Mouse (Mus musculus) embryonic facial prominence, embryonic 15.5 days (tissue): ENCODE results near the gene Usp49. TPM values are rescaled to one million over a fixed set of nuclear protein-coding genes. Genes with fewer than 3 reads are reported as not detected.
A peak's percentile ranks its signal among the peaks of the same experiment; 100 is the strongest.
"Not testable (repeated sequence)": the region's sequence is repeated elsewhere in the genome, so short reads cannot be mapped to it uniquely, and the experiment has no call there.

Experiments
- ATAC-seq: fragments of 200-750 bp; cut with Nextera tagmentation; 2 replicates; pipeline ENCODE4 v1.8.0; 2017; ENCODE audit warnings: low read depth, moderate TSS enrichment; ENCODE audit not compliant: insufficient number of reproducible peaks, low FRiP score, low TSS enrichment
- H3K27ac ChIP-seq: fragments of 300-500 bp; sonication (generic); replicated peaks from 2 replicates; pipeline ENCODE4 v1.5.1; 2015; ENCODE audit warnings: mild to moderate bottlenecking, inconsistent platforms
- H3K27me3 ChIP-seq: fragments of 300-500 bp; sonication (generic); 2 replicates; pipeline ENCODE4 v1.6.1; 2015; ENCODE audit warnings: inconsistent platforms
- H3K36me3 ChIP-seq: fragments of 300-500 bp; sonication (generic); 2 replicates; pipeline ENCODE4 v1.6.1; 2015; ENCODE audit warnings: mild to moderate bottlenecking, inconsistent platforms
- H3K4me1 ChIP-seq: fragments of 300-500 bp; sonication (generic); 2 replicates; pipeline ENCODE4 v1.6.1; 2015; ENCODE audit warnings: inconsistent platforms
- H3K4me2 ChIP-seq: fragments of 300-500 bp; sonication (generic); replicated peaks from 2 replicates; pipeline ENCODE4 v1.6.1; 2015; ENCODE audit warnings: mild to moderate bottlenecking, inconsistent platforms
- H3K4me3 ChIP-seq: fragments of 300-500 bp; sonication (generic); replicated peaks from 2 replicates; pipeline ENCODE4 v1.5.1; 2015; ENCODE audit warnings: mild to moderate bottlenecking, inconsistent platforms
- H3K9ac ChIP-seq: fragments of 300-500 bp; sonication (generic); 2 replicates; pipeline ENCODE4 v1.6.1; 2015; ENCODE audit warnings: inconsistent platforms
- H3K9me3 ChIP-seq: fragments of 300-500 bp; sonication (generic); replicated peaks from 2 replicates; pipeline ENCODE4 v1.6.1; 2016; ENCODE audit warnings: inconsistent platforms
- WGBS: fragments of 180-500 bp; shearing (Covaris S2); methylation state at CpG from one replicate; pipeline ENCODE4 v1.1.7; 2015; 5-methylcytosine and 5-hydroxymethylcytosine counted together
- polyA plus RNA-seq: library from polyadenylated mRNA; unstranded; fragments of >200 nt; fragmentation: Nextera tagmentation; extraction: Ambion mirVana; gene quantifications from 2 replicates; pipeline ENCODE4 v1.2.1, GENCODE M21; 2015

Gene Usp49
- polyA plus RNA-seq, 1 experiment from 2014 or later: 4.4 TPM

GRCm38 (mm10) chr17:47597261-47597660 is 33.2 kb upstream of the Usp49 start:
- peak overlapping the region; percentile 79 for H3K4me2 ChIP-seq
- H3K4me3 ChIP-seq: peak overlapping the region; percentile 88
- no peak for ATAC-seq
- H3K9me3 ChIP-seq: no peaks in the 10 kb centered on the region
- no peaks in the 10 kb centered on the region for H3K27me3 ChIP-seq
- H3K9ac ChIP-seq: 0 out of 2 replicates have a peak overlapping the region, but pooled peaks have one; percentile 54
- peaks cover 48% of the 10 kb centered on the region for H3K36me3 ChIP-seq
- peaks cover 41% of the 10 kb centered on the region for H3K4me1 ChIP-seq
- peak overlapping the region; percentile 99 for H3K27ac ChIP-seq
- 53% methylated on average over 13 of the region's 13 CpGs for WGBS

- Histone ChIP-seq H3K4me1 (peaks cover 36% of the 10 kb centered on the region), H3K27ac (peak overlapping the region; percentile 99), H3K9me3 (no peaks in the 10 kb centered on the region), H3K27me3 (no peaks in the 10 kb centered on the region), H3K4me2 (peak overlapping the region; percentile 25; the same call in 1 of the 2 replicates), H3K9ac (no peak overlapping the region), H3K4me3 (0 out of 2 replicates have a peak overlapping the region, but pooled peaks have one; percentile 10), H3K36me3 (peaks cover 54% of the 10 kb centered on the region)
- 21% methylated on average over 10 of the region's 10 CpGs for WGBS
- no peak for ATAC-seq
These were observed 32.5 kb upstream of the Usp49 start for GRCm38 (mm10) chr17:47597838-47598579.

GRCm38 (mm10) chr17:47598580-47599304 is 31.7 kb upstream of the Usp49 start:
- Histone ChIP-seq H3K4me1 (peaks cover 35% of the 10 kb centered on the region), H3K36me3 (peaks cover 57% of the 10 kb centered on the region), H3K27ac (peak overlapping the region; percentile 99)
- 82% methylated on average over 10 of the region's 10 CpGs for WGBS
- H3K27me3 ChIP-seq, H3K9me3 ChIP-seq, ATAC-seq, H3K4me3 ChIP-seq, H3K9ac ChIP-seq, H3K4me2 ChIP-seq: not testable (repeated sequence)

GRCm38 (mm10) chr17:47599511-47600297 is 30.8 kb upstream of the Usp49 start:
- peak overlapping the region; percentile 80 for H3K27ac ChIP-seq
- no peaks in the 10 kb centered on the region for H3K27me3 ChIP-seq
- 66% methylated on average over 11 of the region's 11 CpGs for WGBS
- no peak for ATAC-seq
- peaks cover 35% of the 10 kb centered on the region for H3K4me1 ChIP-seq
- H3K9me3 ChIP-seq: no peaks in the 10 kb centered on the region
- H3K36me3 ChIP-seq: peaks cover 67% of the 10 kb centered on the region
- no peak overlapping the region for H3K4me3 ChIP-seq
- H3K4me2 ChIP-seq: no peak overlapping the region
- no peak overlapping the region for H3K9ac ChIP-seq

- Histone ChIP-seq H3K9me3 (no peaks in the 10 kb centered on the region), H3K9ac (no peak overlapping the region), H3K4me2 (no peak overlapping the region), H3K27ac (peak overlapping the region; percentile 80), H3K36me3 (peaks cover 76% of the 10 kb centered on the region), H3K27me3 (no peaks in the 10 kb centered on the region), H3K4me3 (no peak overlapping the region), H3K4me1 (peaks cover 34% of the 10 kb centered on the region)
- 84% methylated on average over 13 of the region's 13 CpGs for WGBS
- ATAC-seq: no peak
These were observed 29.7 kb upstream of the Usp49 start for GRCm38 (mm10) chr17:47600601-47601388.

- Histone ChIP-seq H3K4me3 (no peak overlapping the region), H3K9me3 (no peaks in the 10 kb centered on the region), H3K4me1 (peaks cover 28% of the 10 kb centered on the region), H3K36me3 (peaks cover 81% of the 10 kb centered on the region), H3K27ac (0 out of 2 replicates have a peak overlapping the region, but pooled peaks have one; percentile 80), H3K27me3 (no peaks in the 10 kb centered on the region), H3K9ac (no peak overlapping the region), H3K4me2 (no peak overlapping the region)
- WGBS: 92% methylated on average over 10 of the region's 10 CpGs
- ATAC-seq: no peak
These were observed 29.1 kb upstream of the Usp49 start for GRCm38 (mm10) chr17:47601389-47601755.

- no peak overlapping the region for H3K4me2 ChIP-seq
- no peak overlapping the region for H3K9ac ChIP-seq
- H3K27ac ChIP-seq: no peak overlapping the region
- no peaks in the 10 kb centered on the region for H3K27me3 ChIP-seq
- peaks cover 19% of the 10 kb centered on the region for H3K4me1 ChIP-seq
- H3K36me3 ChIP-seq: peaks cover 83% of the 10 kb centered on the region
- WGBS: 91% methylated on average over 11 of the region's 11 CpGs
- no peaks in the 10 kb centered on the region for H3K9me3 ChIP-seq
- ATAC-seq: no peak
- H3K4me3 ChIP-seq: no peak overlapping the region
These were observed 28.2 kb upstream of the Usp49 start for GRCm38 (mm10) chr17:47602289-47602688.

GRCm38 (mm10) chr17:47606220-47606619 is 24.3 kb upstream of the Usp49 start:
- 63% methylated on average over 5 of the region's 5 CpGs for WGBS
- H3K27ac ChIP-seq: no peak overlapping the region

GRCm38 (mm10) chr17:47609182-47609581 is 21.3 kb upstream of the Usp49 start:
- H3K9me3 ChIP-seq: no peaks in the 10 kb centered on the region
- 0 out of 2 replicates have a peak overlapping the region, but pooled peaks have one; percentile 86 for H3K4me2 ChIP-seq
- WGBS: 94% methylated on average over 4 of the region's 4 CpGs
- no peak overlapping the region for H3K4me3 ChIP-seq
- H3K27me3 ChIP-seq: no peaks in the 10 kb centered on the region
- peaks cover 53% of the 10 kb centered on the region for H3K36me3 ChIP-seq
- 0 out of 2 replicates have a peak overlapping the region, but pooled peaks have one; percentile 4 for H3K9ac ChIP-seq
- ATAC-seq: no peak
- H3K4me1 ChIP-seq: peaks cover 22% of the 10 kb centered on the region
- no peak overlapping the region for H3K27ac ChIP-seq

More at GRCm38 (mm10) chr17:47606220-47606619, 24.3 kb upstream of the Usp49 start:
- ATAC-seq: no peak
- Histone ChIP-seq H3K27me3 (no peaks in the 10 kb centered on the region), H3K4me3 (no peak overlapping the region), H3K9me3 (no peaks in the 10 kb centered on the region), H3K36me3 (peaks cover 68% of the 10 kb centered on the region), H3K9ac (no peak overlapping the region), H3K4me2 (no peak overlapping the region), H3K4me1 (peaks cover 10% of the 10 kb centered on the region)

- H3K4me3 ChIP-seq: peak within 1 kb of the TSS; percentile 95
- H3K4me1 ChIP-seq: peaks cover 22% of the 10 kb centered on the region
- H3K4me2 ChIP-seq: peak within 1 kb of the TSS; percentile 86
- peak within 1 kb of the TSS; percentile 80 for H3K27ac ChIP-seq
- ATAC-seq: peak; percentile 94
- H3K9me3 ChIP-seq: no peaks in the 10 kb centered on the region
- H3K9ac ChIP-seq: peak within 1 kb of the TSS; percentile 89
- peaks cover 50% of the 10 kb centered on the region for H3K36me3 ChIP-seq
- under 1% methylated on average over 59 of the region's 59 CpGs for WGBS
- H3K27me3 ChIP-seq: no peaks in the 10 kb centered on the region
These were observed 19.4 kb upstream of the Usp49 start, which contains the start of the genes Bysl, Med20 and Gm20517 for GRCm38 (mm10) chr17:47610849-47611660. Gene Bysl, minus strand, starts transcription at chr17:47611492. Gene Med20, plus strand, starts transcription at chr17:47611582. Gene Gm20517, plus strand, starts transcription at chr17:47611589.
